In genomic region chr1:22763376-22763775, GRCm38 (mm10) we compare ENCODE assay signal across 24 mouse cellular contexts. TPM values are rescaled to one million over a fixed set of nuclear protein-coding genes. Genes with fewer than 3 reads are reported as not detected.
DNase-seq lines count a peak whose midpoint lies in the region; ATAC-seq lines count a peak whose summit lies in the region.
"Had no signal": no experiment of that assay in that cellular context is flagged by ENCODE, and none has a peak within 500 bp of the region (broad histone marks: within the 10 kb centered on the region; RNA-seq: fewer than 3 reads in every experiment).

No protein-coding gene starts in this region.

- no peak overlapping the region for H3K4me3 ChIP-seq in lung, embryonic 16.5 days (ENCODE audit: low read length)
- H3K4me3 ChIP-seq: embryonic facial prominence, embryonic 10.5 days; heart, embryonic 10.5 days; hindbrain, embryonic 12.5 days had no signal

- no peaks in the 10 kb centered on the region for H3K4me1 ChIP-seq in lung, embryonic 16.5 days (replicated peaks; ENCODE audit: control insufficient read depth, insufficient read depth, low read length)
- H3K4me1 ChIP-seq: embryonic facial prominence, embryonic 10.5 days; heart, embryonic 10.5 days; hindbrain, embryonic 12.5 days had no signal

- H3K9me3 ChIP-seq in lung, embryonic 16.5 days (ENCODE audit: control insufficient read depth, low read length): no peaks in the 10 kb centered on the region
- H3K9me3 ChIP-seq: embryonic facial prominence, embryonic 10.5 days; heart, embryonic 10.5 days; hindbrain, embryonic 12.5 days had no signal

- H3K36me3 ChIP-seq in lung, embryonic 16.5 days (ENCODE audit: control insufficient read depth, insufficient read depth, low read length): no peaks in the 10 kb centered on the region
- H3K36me3 ChIP-seq: embryonic facial prominence, embryonic 10.5 days; heart, embryonic 10.5 days; hindbrain, embryonic 12.5 days had no signal

- no peak overlapping the region for H3K9ac ChIP-seq in lung, embryonic 16.5 days (ENCODE audit: low read length)
- H3K9ac ChIP-seq: hindbrain, embryonic 12.5 days had no signal

- 0 out of 2 replicates have a peak, but pooled peaks have one; percentile 23 for ATAC-seq in lung, embryonic 16.5 days (ENCODE audit: low read depth)
- ATAC-seq in CD4-positive, CD25-positive, alpha-beta regulatory T cell, adult 4 months: no peak
- ATAC-seq: activated CD4-positive, CD25-positive, alpha-beta regulatory T cell, adult 4 months; forebrain, embryonic 14.5 days; hindbrain, embryonic 16.5 days; Patski had no signal

- no peak overlapping the region for H3K27ac ChIP-seq in lung, embryonic 16.5 days (ENCODE audit: low read length)
- H3K27ac ChIP-seq: embryonic facial prominence, embryonic 10.5 days; heart, embryonic 10.5 days; hindbrain, embryonic 12.5 days had no signal

- H3K27me3 ChIP-seq in lung, embryonic 16.5 days (ENCODE audit: control insufficient read depth, insufficient read depth, low read depth, low read length): no peaks in the 10 kb centered on the region
- H3K27me3 ChIP-seq: CH12.LX; hindbrain, embryonic 12.5 days had no signal

- DNase-seq in frontal cortex, adult 2 months (ENCODE audit: extremely low spot score in 1 of 2, low spot score in 1 of 2): peak; percentile 37 to 60
- DNase-seq in frontal cortex, postnatal 14 days (ENCODE audit: low spot score in 2 of 2): no peak
- DNase-seq in lung, postnatal 4 days: no peak
- DNase-seq in right cerebral cortex, adult 18-20 months: peak; percentile 57
- no peak for DNase-seq in right cerebral cortex, postnatal 14 days
- DNase-seq in left cerebral cortex, adult 9 months (ENCODE audit: low spot score in 2 of 2): peak; percentile 34 to 35
- DNase-seq: adrenal gland, postnatal 14 days; cerebellum, adult 18-20 months; cerebellum, adult 9-11 months; gastrocnemius, postnatal 10 days; heart, adult 18-20 months; heart, postnatal 10 days; heart, postnatal 4 days had no signal

- H3K4me2 ChIP-seq in lung, embryonic 16.5 days (ENCODE audit: low read depth, low read length): no peak overlapping the region
- H3K4me2 ChIP-seq: hindbrain, embryonic 12.5 days had no signal

- WGBS in lung, embryonic 16.5 days: 58% methylated on average over 4 of the region's 4 CpGs

RNA-seq across cellular contexts. Expression of gene Rims1, which starts 42.4 kb away (rescaled TPM):
- 130 and 150 TPM in 2 replicates for polyA plus RNA-seq in frontal cortex, adult 2 months (2012; rRNA removed)
- polyA plus RNA-seq in lung, embryonic 16.5 days (2015; fragmentation: Nextera tagmentation; extraction: Ambion mirVana): 2.0 TPM in 2 replicates
- polyA plus RNA-seq in CD4-positive, CD25-positive, alpha-beta regulatory T cell, adult 4 months (2017; shearing (Covaris generic)): not detected
- polyA plus RNA-seq: activated CD4-positive, CD25-positive, alpha-beta regulatory T cell, adult 4 months; C2C12; Patski had no signal

Comparison
In these comparisons a context has a peak if more than half of its experiments do, and no peak if none do; other contexts are left out.
1. DNase-seq: peak in frontal cortex, adult 2 months (2 of 2), right cerebral cortex, adult 18-20 months (single experiment) and left cerebral cortex, adult 9 months (2 of 2); none in frontal cortex, postnatal 14 days (0 of 2), lung, postnatal 4 days (0 of 2) and right cerebral cortex, postnatal 14 days (single experiment).
2. RNA of gene Rims1, which starts 42.4 kb away (polyA plus RNA-seq): 130 to 150 TPM in frontal cortex, adult 2 months; 2.0 TPM in lung, embryonic 16.5 days and not detected in CD4-positive, CD25-positive, alpha-beta regulatory T cell, adult 4 months; every median in the first group is over 10 times any median in the second.